Mouse (Mus musculus) bone marrow macrophage, adult 2 months (primary cell): ENCODE data around the gene Hoxa1.

Source experiments
- CTCF ChIP-seq: IDR thresholded peaks from 2 replicates; pipeline ENCODE4 v1.5.1; 2012; ENCODE audit warnings: low read depth, mild to moderate bottlenecking, low read length, moderate library complexity
- POLR2A ChIP-seq: IDR thresholded peaks from 2 replicates; pipeline ENCODE4 v1.6.1; 2012; ENCODE audit warnings: mild to moderate bottlenecking, low read depth, low read length, borderline replicate concordance

DNA sequence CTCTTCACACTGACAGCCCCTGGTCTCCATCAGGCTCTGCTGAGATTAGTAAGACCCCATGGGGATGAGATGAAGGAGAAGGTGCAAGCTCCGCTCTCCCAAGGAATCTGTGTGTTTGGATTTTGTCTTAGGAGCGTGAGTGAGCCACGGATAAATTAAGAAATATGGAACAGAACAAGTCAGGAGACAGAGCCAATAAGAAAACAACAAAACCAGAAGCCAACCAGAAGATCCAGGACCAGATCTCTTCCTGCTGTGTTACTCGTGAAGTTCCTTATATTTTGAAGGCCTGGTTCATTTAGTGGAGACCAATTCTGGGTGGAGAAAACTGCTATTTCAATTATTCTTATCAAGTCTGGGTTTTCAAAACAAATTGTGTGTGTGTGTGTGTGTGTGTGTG lies 6.5 kb downstream of the Hoxa1 start:
- no peak for TF ChIP-seq CTCF
- TF ChIP-seq POLR2A: no peak
